Mouse (Mus musculus): ENCODE results near the gene Gm44805.

DNA sequence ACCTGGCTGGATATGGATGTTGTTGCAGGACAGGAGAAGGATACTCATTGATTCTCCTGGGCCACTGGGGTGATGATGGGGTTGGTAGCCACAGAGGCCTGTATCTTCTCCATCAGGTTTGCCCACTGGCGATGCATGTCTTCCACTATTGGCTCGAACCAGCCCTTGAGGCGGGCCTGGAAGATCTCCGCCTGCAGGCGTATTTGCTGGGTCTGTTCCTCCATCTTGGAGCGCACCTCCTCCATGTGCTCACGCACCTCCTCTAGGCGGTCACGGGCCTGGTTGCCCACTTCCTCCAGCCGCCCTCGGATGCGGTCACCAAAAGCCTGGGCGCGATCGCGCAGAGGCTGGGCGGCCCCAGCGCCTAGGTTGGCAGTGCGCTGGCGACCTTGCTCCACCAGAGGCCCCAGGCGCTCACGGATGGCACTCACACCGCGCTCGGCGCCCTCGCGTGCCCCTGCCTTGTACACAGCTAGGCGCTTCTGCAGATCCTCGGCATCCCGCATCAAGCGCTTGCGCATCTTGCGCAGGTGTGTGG is 15.2 kb upstream of the Gm44805 start:
- no peak for TF ChIP-seq CTCF (IDR thresholded peaks at IDR 0.05; ENCODE audit: insufficient read depth, low read depth, low read length)
- TF ChIP-seq POLR2A (IDR thresholded peaks at IDR 0.05; ENCODE audit: insufficient read depth, low read depth, low read length): no peak

All from olfactory bulb, adult 2 months (tissue).